Mouse (Mus musculus) testis, adult 2 months (tissue): Measurements from ENCODE around the gene Rrbp1.

Experiments used
- CTCF ChIP-seq: fragments of 200-500 bp; IDR thresholded peaks from 2 replicates; pipeline ENCODE4 v1.5.1; 2012; ENCODE audit warnings: low read depth, mild to moderate bottlenecking, inconsistent platforms, low read length, moderate library complexity; ENCODE audit not compliant: control insufficient read depth, insufficient read depth, insufficient replicate concordance
- POLR2A ChIP-seq: fragments of 200-500 bp; IDR thresholded peaks from 2 replicates; pipeline ENCODE4 v1.6.1; 2012; ENCODE audit warnings: low read depth, mild to moderate bottlenecking, inconsistent platforms, low read length, moderate library complexity; ENCODE audit not compliant: control insufficient read depth

- TF ChIP-seq POLR2A, result no peak
- no peak for TF ChIP-seq CTCF
Observed at GRCm38 (mm10) chr2:143924085-143924484, 87.0 kb downstream of the Rrbp1 start.
